Mouse (Mus musculus): ENCODE results near the gene Il1rapl1. TPM values are rescaled to one million over a fixed set of nuclear protein-coding genes. Genes with fewer than 3 reads are reported as not detected.

Gene Il1rapl1
- not detected for polyA plus RNA-seq (2014; fragmentation: Illumina TruSeq; extraction: RNeasy Lipid Tissue Mini Kit (QIAGEN cat#74804); ENCODE audit: low read depth, low replicate concordance)

GRCm38 (mm10) chrX:88115609-88116073, at the start of gene Il1rapl1:
TSS of gene Il1rapl1 (minus strand) at chrX:88115645.

